Mouse (Mus musculus): ENCODE measurements around the gene Hrh2. TPM values are rescaled to one million over a fixed set of nuclear protein-coding genes. Genes with fewer than 3 reads are reported as not detected.

Gene Hrh2
- polyA plus RNA-seq, 1 experiment from 2014 or later, result 0.21 TPM

- Histone ChIP-seq H3K4me1 (replicated peaks; ENCODE audit: control insufficient read depth, insufficient read depth, low read length) (no peaks in the 10 kb centered on the region), H3K27ac (ENCODE audit: low read depth, low read length) (no peak overlapping the region), H3K4me3 (ENCODE audit: low read depth, low read length) (no peak overlapping the region), H3K9ac (ENCODE audit: low read depth, low read length) (no peak overlapping the region), H3K27me3 (replicated peaks; ENCODE audit: control insufficient read depth, insufficient read depth, low read length) (0 out of 2 replicates have a peak, but pooled peaks cover 3% of the 10 kb centered on the region), H3K9me3 (ENCODE audit: control insufficient read depth, low read length) (peaks cover 2% of the 10 kb centered on the region; the same call in 1 of the 2 replicates), H3K4me2 (no peak overlapping the region), H3K36me3 (ENCODE audit: control insufficient read depth, insufficient read depth, low read length) (no peaks in the 10 kb centered on the region)
- no peak for ATAC-seq (replicated peaks; ENCODE audit: low FRiP score)
- DNase-seq (ENCODE audit: low spot score), result no peak
- 83% methylated on average over 6 of the region's 6 CpGs for WGBS
These were observed 21.6 kb upstream of the Hrh2 start for GRCm38 (mm10) chr13:54170288-54170687.

- Histone ChIP-seq H3K4me3 (ENCODE audit: low read depth, low read length) (no peak overlapping the region), H3K4me1 (replicated peaks; ENCODE audit: control insufficient read depth, insufficient read depth, low read length) (no peaks in the 10 kb centered on the region), H3K4me2 (no peak overlapping the region), H3K27me3 (replicated peaks; ENCODE audit: control insufficient read depth, insufficient read depth, low read length) (0 out of 2 replicates have a peak, but pooled peaks cover 3% of the 10 kb centered on the region), H3K9me3 (ENCODE audit: control insufficient read depth, low read length) (peaks cover 2% of the 10 kb centered on the region; the same call in 1 of the 2 replicates), H3K27ac (ENCODE audit: low read depth, low read length) (no peak overlapping the region), H3K9ac (ENCODE audit: low read depth, low read length) (no peak overlapping the region), H3K36me3 (ENCODE audit: control insufficient read depth, insufficient read depth, low read length) (no peaks in the 10 kb centered on the region)
- no peak for DNase-seq (ENCODE audit: low spot score)
- no peak for ATAC-seq (replicated peaks; ENCODE audit: low FRiP score)
- WGBS, result 71% methylated on average over 10 of the region's 10 CpGs
These were observed 20.6 kb upstream of the Hrh2 start for GRCm38 (mm10) chr13:54171346-54171745.

- ATAC-seq (replicated peaks; ENCODE audit: low FRiP score), result no peak
These were observed 20.2 kb upstream of the Hrh2 start for GRCm38 (mm10) chr13:54171761-54172160.

GRCm38 (mm10) chr13:54173941-54174340 is 18.0 kb upstream of the Hrh2 start:
- Histone ChIP-seq H3K27ac (ENCODE audit: low read depth, low read length) (no peak overlapping the region), H3K4me2 (no peak overlapping the region), H3K36me3 (ENCODE audit: control insufficient read depth, insufficient read depth, low read length) (no peaks in the 10 kb centered on the region), H3K27me3 (replicated peaks; ENCODE audit: control insufficient read depth, insufficient read depth, low read length) (0 out of 2 replicates have a peak, but pooled peaks cover 3% of the 10 kb centered on the region), H3K9me3 (ENCODE audit: control insufficient read depth, low read length) (peaks cover 2% of the 10 kb centered on the region; the same call in 1 of the 2 replicates), H3K4me3 (ENCODE audit: low read depth, low read length) (no peak overlapping the region), H3K9ac (ENCODE audit: low read depth, low read length) (no peak overlapping the region), H3K4me1 (replicated peaks; ENCODE audit: control insufficient read depth, insufficient read depth, low read length) (no peaks in the 10 kb centered on the region)
- WGBS, result 95% methylated on average over 2 of the region's 2 CpGs
- DNase-seq (ENCODE audit: low spot score) (no peak), ATAC-seq (replicated peaks; ENCODE audit: low FRiP score) (no peak)

More at GRCm38 (mm10) chr13:54171761-54172160, 20.2 kb upstream of the Hrh2 start:
- no peak overlapping the region for H3K4me3 ChIP-seq (ENCODE audit: low read depth, low read length)
- no peaks in the 10 kb centered on the region for H3K36me3 ChIP-seq (ENCODE audit: control insufficient read depth, insufficient read depth, low read length)
- H3K4me1 ChIP-seq (replicated peaks; ENCODE audit: control insufficient read depth, insufficient read depth, low read length), result no peaks in the 10 kb centered on the region
- H3K4me2 ChIP-seq, result no peak overlapping the region
- H3K27ac ChIP-seq (ENCODE audit: low read depth, low read length), result no peak overlapping the region
- WGBS, result 53% methylated on average over 3 of the region's 3 CpGs
- H3K9ac ChIP-seq (ENCODE audit: low read depth, low read length), result no peak overlapping the region
- H3K9me3 ChIP-seq (ENCODE audit: control insufficient read depth, low read length), result peaks cover 2% of the 10 kb centered on the region; the same call in 1 of the 2 replicates
- 0 out of 2 replicates have a peak, but pooled peaks cover 3% of the 10 kb centered on the region for H3K27me3 ChIP-seq (replicated peaks; ENCODE audit: control insufficient read depth, insufficient read depth, low read length)
- no peak for DNase-seq (ENCODE audit: low spot score)

GRCm38 (mm10) chr13:54174703-54175102 is 17.2 kb upstream of the Hrh2 start:
- Histone ChIP-seq H3K27me3 (replicated peaks; ENCODE audit: control insufficient read depth, insufficient read depth, low read length) (0 out of 2 replicates have a peak, but pooled peaks cover 3% of the 10 kb centered on the region), H3K9me3 (ENCODE audit: control insufficient read depth, low read length) (peaks cover 2% of the 10 kb centered on the region; the same call in 1 of the 2 replicates), H3K36me3 (ENCODE audit: control insufficient read depth, insufficient read depth, low read length) (no peaks in the 10 kb centered on the region), H3K27ac (ENCODE audit: low read depth, low read length) (no peak overlapping the region), H3K4me2 (no peak overlapping the region), H3K9ac (ENCODE audit: low read depth, low read length) (no peak overlapping the region), H3K4me1 (replicated peaks; ENCODE audit: control insufficient read depth, insufficient read depth, low read length) (no peaks in the 10 kb centered on the region), H3K4me3 (ENCODE audit: low read depth, low read length) (no peak overlapping the region)
- ATAC-seq (replicated peaks; ENCODE audit: low FRiP score), result no peak
- 87% methylated on average over 4 of the region's 4 CpGs for WGBS
- DNase-seq (ENCODE audit: low spot score), result no peak

GRCm38 (mm10) chr13:54175426-54175825 is 16.5 kb upstream of the Hrh2 start:
- H3K4me1 ChIP-seq (replicated peaks; ENCODE audit: control insufficient read depth, insufficient read depth, low read length), result no peaks in the 10 kb centered on the region
- H3K27me3 ChIP-seq (replicated peaks; ENCODE audit: control insufficient read depth, insufficient read depth, low read length), result 0 out of 2 replicates have a peak, but pooled peaks cover 3% of the 10 kb centered on the region
- no peak overlapping the region for H3K4me3 ChIP-seq (ENCODE audit: low read depth, low read length)
- H3K36me3 ChIP-seq (ENCODE audit: control insufficient read depth, insufficient read depth, low read length), result no peaks in the 10 kb centered on the region
- H3K9me3 ChIP-seq (ENCODE audit: control insufficient read depth, low read length), result peaks cover 2% of the 10 kb centered on the region; the same call in 1 of the 2 replicates
- H3K4me2 ChIP-seq, result no peak overlapping the region
- ATAC-seq (replicated peaks; ENCODE audit: low FRiP score), result no peak
- 61% methylated on average over 8 of the region's 8 CpGs for WGBS
- no peak overlapping the region for H3K27ac ChIP-seq (ENCODE audit: low read depth, low read length)
- H3K9ac ChIP-seq (ENCODE audit: low read depth, low read length), result no peak overlapping the region
- no peak for DNase-seq (ENCODE audit: low spot score)

- no peak for DNase-seq (ENCODE audit: low spot score)
- WGBS, result 73% methylated on average over 4 of the region's 4 CpGs
- no peak for ATAC-seq (replicated peaks; ENCODE audit: low FRiP score)
- no peak overlapping the region for H3K9ac ChIP-seq (ENCODE audit: low read depth, low read length)
- H3K9me3 ChIP-seq (ENCODE audit: control insufficient read depth, low read length), result peaks cover 2% of the 10 kb centered on the region; the same call in 1 of the 2 replicates
- no peaks in the 10 kb centered on the region for H3K36me3 ChIP-seq (ENCODE audit: control insufficient read depth, insufficient read depth, low read length)
- no peak overlapping the region for H3K4me3 ChIP-seq (ENCODE audit: low read depth, low read length)
- no peak overlapping the region for H3K4me2 ChIP-seq
- no peak overlapping the region for H3K27ac ChIP-seq (ENCODE audit: low read depth, low read length)
- H3K4me1 ChIP-seq (replicated peaks; ENCODE audit: control insufficient read depth, insufficient read depth, low read length), result no peaks in the 10 kb centered on the region
- H3K27me3 ChIP-seq (replicated peaks; ENCODE audit: control insufficient read depth, insufficient read depth, low read length), result 0 out of 2 replicates have a peak, but pooled peaks cover 3% of the 10 kb centered on the region
These were observed 15.4 kb upstream of the Hrh2 start for GRCm38 (mm10) chr13:54176406-54177020.

- no peak overlapping the region for H3K27ac ChIP-seq (ENCODE audit: low read depth, low read length)
- no peaks in the 10 kb centered on the region for H3K27me3 ChIP-seq (replicated peaks; ENCODE audit: control insufficient read depth, insufficient read depth, low read length)
- H3K36me3 ChIP-seq (ENCODE audit: control insufficient read depth, insufficient read depth, low read length), result no peaks in the 10 kb centered on the region
- no peak overlapping the region for H3K4me2 ChIP-seq
- no peak overlapping the region for H3K9ac ChIP-seq (ENCODE audit: low read depth, low read length)
- DNase-seq (ENCODE audit: low spot score) (no peak), ATAC-seq (replicated peaks; ENCODE audit: low FRiP score) (no peak)
- 86% methylated on average over 2 of the region's 2 CpGs for WGBS
- no peak overlapping the region for H3K4me3 ChIP-seq (ENCODE audit: low read depth, low read length)
- no peaks in the 10 kb centered on the region for H3K4me1 ChIP-seq (replicated peaks; ENCODE audit: control insufficient read depth, insufficient read depth, low read length)
- H3K9me3 ChIP-seq (ENCODE audit: control insufficient read depth, low read length), result peaks cover 2% of the 10 kb centered on the region; the same call in 1 of the 2 replicates
These were observed 14.6 kb upstream of the Hrh2 start for GRCm38 (mm10) chr13:54177346-54177745.

GRCm38 (mm10) chr13:54178647-54179046 is 13.3 kb upstream of the Hrh2 start:
- H3K4me3 ChIP-seq (ENCODE audit: low read depth, low read length), result no peak overlapping the region
- DNase-seq (ENCODE audit: low spot score) (no peak), ATAC-seq (replicated peaks; ENCODE audit: low FRiP score) (no peak)
- WGBS, result 67% methylated on average over 5 of the region's 5 CpGs
- no peaks in the 10 kb centered on the region for H3K36me3 ChIP-seq (ENCODE audit: control insufficient read depth, insufficient read depth, low read length)
- no peak overlapping the region for H3K9ac ChIP-seq (ENCODE audit: low read depth, low read length)
- H3K9me3 ChIP-seq (ENCODE audit: control insufficient read depth, low read length), result peaks cover 2% of the 10 kb centered on the region; the same call in 1 of the 2 replicates
- no peak overlapping the region for H3K27ac ChIP-seq (ENCODE audit: low read depth, low read length)
- no peak overlapping the region for H3K4me2 ChIP-seq
- no peaks in the 10 kb centered on the region for H3K4me1 ChIP-seq (replicated peaks; ENCODE audit: control insufficient read depth, insufficient read depth, low read length)
- no peaks in the 10 kb centered on the region for H3K27me3 ChIP-seq (replicated peaks; ENCODE audit: control insufficient read depth, insufficient read depth, low read length)
